Mouse (Mus musculus) liver, adult 2 months (tissue): ENCODE data around the gene Csrp1.

Experiments
- CTCF ChIP-seq: fragments of 200-500 bp; IDR thresholded peaks from 2 replicates; pipeline ENCODE4 v1.5.1; 2011; ENCODE audit warnings: low read depth, low read length, control low read depth
- POLR2A ChIP-seq: fragments of 200-500 bp; IDR thresholded peaks from 2 replicates; pipeline ENCODE4 v1.6.1; 2011; ENCODE audit warnings: low read length, control low read depth; ENCODE audit not compliant: insufficient read depth; ENCODE audit errors: extremely low read depth

DNA sequence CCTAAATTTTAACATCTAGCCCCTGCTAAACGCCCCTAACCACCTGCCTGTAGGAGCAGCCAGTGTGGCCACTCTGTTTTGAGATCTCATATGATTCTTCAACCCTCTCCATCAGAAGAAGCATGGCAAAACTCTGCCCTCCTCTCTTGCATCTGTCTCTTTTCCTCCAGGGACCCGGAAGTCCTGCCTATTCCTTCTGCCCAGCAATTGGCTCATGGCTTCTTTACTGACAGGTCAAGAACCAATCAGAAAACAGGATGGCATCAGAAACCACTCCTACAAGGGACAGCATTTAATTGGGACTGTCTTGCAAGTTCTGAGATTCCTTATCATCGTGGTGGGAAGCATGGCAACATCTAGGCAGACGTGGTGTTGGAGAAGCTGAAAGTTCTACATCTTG, 11.5 kb upstream of the Csrp1 start:
- TF ChIP-seq CTCF (no peak), POLR2A (no peak)
